Mouse (Mus musculus) liver, adult 2 months (tissue): Measurements from ENCODE around the gene Nostrin. TPM values are rescaled to one million over a fixed set of nuclear protein-coding genes. Genes with fewer than 3 reads are reported as not detected.

ENCODE experiments used
- DNase-seq: peaks from one replicate; pipeline ENCODE4 v3.0.0-alpha.2; 2011; ENCODE audit warnings: low read depth, low spot score; ENCODE audit errors: extremely low read depth
- H3K27ac ChIP-seq: fragments of 200-500 bp; replicated peaks from 2 replicates; pipeline ENCODE4 v1.5.1; 2012; ENCODE audit warnings: low read depth, mild to moderate bottlenecking, control low read depth, inconsistent platforms, low read length; ENCODE audit not compliant: insufficient read depth
- H3K27me3 ChIP-seq: fragments of 200-500 bp; 2 replicates; pipeline ENCODE4 v1.6.1; 2012; ENCODE audit warnings: mild to moderate bottlenecking, moderate library complexity, low read length, inconsistent platforms; ENCODE audit not compliant: control insufficient read depth, insufficient read depth
- H3K36me3 ChIP-seq: fragments of 200-500 bp; 2 replicates; pipeline ENCODE4 v1.6.1; 2012; ENCODE audit warnings: low read length, inconsistent platforms; ENCODE audit not compliant: control insufficient read depth, insufficient read depth
- H3K4me1 ChIP-seq: fragments of 200-500 bp; 2 replicates; pipeline ENCODE4 v1.6.1; 2011; ENCODE audit warnings: low read length; ENCODE audit not compliant: control insufficient read depth, insufficient read depth
- H3K4me3 ChIP-seq: fragments of 200-500 bp; 2 replicates; pipeline ENCODE4 v1.5.1; 2011; ENCODE audit warnings: low read depth, mild to moderate bottlenecking, control low read depth, low read length, moderate library complexity; ENCODE audit not compliant: insufficient read depth
- H3K79me2 ChIP-seq: fragments of 200-500 bp; 2 replicates; pipeline ENCODE4 v1.6.1; 2012; ENCODE audit warnings: inconsistent platforms, mild to moderate bottlenecking, low read length, moderate library complexity; ENCODE audit not compliant: control insufficient read depth, insufficient read depth
- H3K9ac ChIP-seq: fragments of 200-500 bp; 2 replicates; pipeline ENCODE4 v1.6.1; 2012; ENCODE audit warnings: low read depth, mild to moderate bottlenecking, control low read depth, inconsistent platforms, low read length
- CTCF ChIP-seq: fragments of 200-500 bp; IDR thresholded peaks from 2 replicates; pipeline ENCODE4 v1.5.1; 2011; ENCODE audit warnings: low read depth, low read length, control low read depth
- POLR2A ChIP-seq: fragments of 200-500 bp; IDR thresholded peaks from 2 replicates; pipeline ENCODE4 v1.6.1; 2011; ENCODE audit warnings: low read length, control low read depth; ENCODE audit not compliant: insufficient read depth; ENCODE audit errors: extremely low read depth
- WGBS: fragments of 180-500 bp; shearing (Covaris S2); methylation state at CpG from one replicate; pipeline ENCODE4 v1.1.7; 2018; 5-methylcytosine and 5-hydroxymethylcytosine counted together
- polyA plus RNA-seq: library from polyadenylated mRNA; depleted of rRNA; stranded (reverse); fragments of >200 nt; gene quantifications from 2 replicates; pipeline ENCODE4 v1.2.3, GENCODE M21; 2012
- total RNA-seq: library from RNA; depleted of rRNA; stranded (reverse); fragments of >200 nt; gene quantifications from 2 replicates; pipeline ENCODE4 v1.2.3, GENCODE M21; 2014

The Nostrin gene
- total and polyA plus RNA-seq, 2 experiments, result 3.2 to 38.1 TPM

GRCm38 (mm10) chr2:69188732-69189131 is 53.1 kb downstream of the Nostrin start:
- DNase-seq, result no peak
- Histone ChIP-seq H3K79me2 (no peaks in the 10 kb centered on the region), H3K9ac (no peak overlapping the region), H3K27ac (no peak overlapping the region), H3K36me3 (peaks cover 32% of the 10 kb centered on the region), H3K27me3 (no peaks in the 10 kb centered on the region), H3K4me1 (no peaks in the 10 kb centered on the region), H3K4me3 (no peak overlapping the region)
- WGBS, result 92% methylated on average over 6 of the region's 6 CpGs
- no peak for TF ChIP-seq POLR2A
- no peak for TF ChIP-seq CTCF

- Histone ChIP-seq H3K27ac (no peak overlapping the region), H3K36me3 (peaks cover 34% of the 10 kb centered on the region), H3K4me1 (no peaks in the 10 kb centered on the region), H3K79me2 (no peaks in the 10 kb centered on the region), H3K4me3 (no peak overlapping the region), H3K27me3 (no peaks in the 10 kb centered on the region), H3K9ac (no peak overlapping the region)
- no peak for DNase-seq
- no peak for TF ChIP-seq CTCF
- 96% methylated on average over 4 of the region's 4 CpGs for WGBS
These were observed 53.6 kb downstream of the Nostrin start for GRCm38 (mm10) chr2:69189222-69189621.

DNA sequence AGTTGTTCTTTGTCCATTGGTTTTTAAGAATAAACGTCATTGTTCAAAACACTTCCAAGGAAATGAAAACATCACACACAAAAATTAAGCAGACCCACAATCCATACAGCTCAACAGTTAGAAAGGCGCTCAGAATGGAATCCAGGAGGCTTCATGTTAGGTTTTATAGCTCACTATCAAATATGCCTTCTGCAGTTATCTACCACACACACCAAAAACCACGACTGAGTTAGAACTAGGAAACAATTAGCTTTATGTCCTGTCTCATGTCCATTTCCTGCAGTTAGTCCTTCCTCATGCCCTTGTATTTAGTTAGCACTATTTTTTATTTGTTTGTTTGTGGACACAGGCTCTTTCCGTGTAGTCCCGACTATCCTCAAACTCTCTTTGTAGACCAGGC is 55.5 kb downstream of the Nostrin start:
- TF ChIP-seq CTCF, result no peak
- TF ChIP-seq POLR2A, result no peak
- 73% methylated on average over 5 of the region's 5 CpGs for WGBS
- DNase-seq, result no peak

GRCm38 (mm10) chr2:69193555-69193954 is 58.0 kb downstream of the Nostrin start:
- Histone ChIP-seq H3K27me3 (no peaks in the 10 kb centered on the region), H3K4me3 (no peak overlapping the region), H3K9ac (no peak overlapping the region), H3K79me2 (no peaks in the 10 kb centered on the region), H3K4me1 (no peaks in the 10 kb centered on the region), H3K27ac (no peak overlapping the region), H3K36me3 (peaks cover 13% of the 10 kb centered on the region)
- 81% methylated on average over 5 of the region's 5 CpGs for WGBS
- no peak for DNase-seq
- TF ChIP-seq CTCF (no peak), POLR2A (no peak)

More for the DNA sequence above, 55.5 kb downstream of the Nostrin start:
- H3K36me3 ChIP-seq, result peaks cover 22% of the 10 kb centered on the region
- no peaks in the 10 kb centered on the region for H3K27me3 ChIP-seq
- H3K79me2 ChIP-seq, result no peaks in the 10 kb centered on the region
- no peaks in the 10 kb centered on the region for H3K4me1 ChIP-seq
- no peak overlapping the region for H3K9ac ChIP-seq
- no peak overlapping the region for H3K4me3 ChIP-seq
- H3K27ac ChIP-seq, result no peak overlapping the region

- DNase-seq, result peak; percentile 71
- peaks cover 2% of the 10 kb centered on the region; the same call in 1 of the 2 replicates for H3K4me1 ChIP-seq
- no peaks in the 10 kb centered on the region for H3K79me2 ChIP-seq
- peak overlapping the region; percentile 87; the same call in 1 of the 2 replicates for H3K4me3 ChIP-seq
- no peak overlapping the region for H3K27ac ChIP-seq
- H3K36me3 ChIP-seq, result no peaks in the 10 kb centered on the region
- H3K27me3 ChIP-seq, result no peaks in the 10 kb centered on the region
- no peak overlapping the region; the same call in 1 of the 2 replicates for H3K9ac ChIP-seq
- WGBS, result 8% methylated on average over 6 of the region's 6 CpGs
- TF ChIP-seq POLR2A (no peak), CTCF (no peak)
These were observed 69.6 kb downstream of the Nostrin start for GRCm38 (mm10) chr2:69205185-69205584.

GRCm38 (mm10) chr2:69205791-69206351 is 70.3 kb downstream of the Nostrin start, which contains the start of gene Spc25:
TSS of gene Spc25 (minus strand) at chr2:69206194.
- peak within 1 kb of the TSS; percentile 19; the same call in 1 of the 2 replicates for H3K27ac ChIP-seq
- TF ChIP-seq CTCF (0 out of 2 replicates have a peak, but pooled peaks have one; percentile 19), POLR2A (peak; percentile 66; the same call in 1 of the 2 replicates)
- DNase-seq, result peak; percentile 93

More at GRCm38 (mm10) chr2:69205791-69206351, 70.3 kb downstream of the Nostrin start, which contains the start of gene Spc25:
- peaks cover 2% of the 10 kb centered on the region; the same call in 1 of the 2 replicates for H3K4me1 ChIP-seq
- no peaks in the 10 kb centered on the region for H3K27me3 ChIP-seq
- peak within 1 kb of the TSS; percentile 80 for H3K9ac ChIP-seq
- 1% methylated on average over 46 of the region's 46 CpGs for WGBS
- H3K36me3 ChIP-seq, result no peaks in the 10 kb centered on the region
- H3K4me3 ChIP-seq, result peak within 1 kb of the TSS; percentile 87
- no peaks in the 10 kb centered on the region for H3K79me2 ChIP-seq
